Mouse (Mus musculus) thymus, adult 2 months (tissue): ENCODE measurements at regions not wholly inside any gene's neighbourhood (a gene's known extent, or its start where the extent isn't known, plus 50 kb on each side); places are given as distances from the start of the nearest gene placed in this dataset.

Experiments used
- CTCF ChIP-seq: fragments of 200-500 bp; IDR thresholded peaks from 2 replicates; pipeline ENCODE4 v1.5.1; 2012; ENCODE audit warnings: mild to moderate bottlenecking, control low read depth, low read length, moderate library complexity, borderline replicate concordance; ENCODE audit not compliant: control insufficient read depth, poor library complexity, insufficient read depth; ENCODE audit errors: extremely low read depth
- POLR2A ChIP-seq: fragments of 200-500 bp; IDR thresholded peaks from 2 replicates; pipeline ENCODE4 v1.6.1; 2012; ENCODE audit warnings: mild to moderate bottlenecking, low read length, control low read depth, moderate library complexity; ENCODE audit not compliant: control insufficient read depth, poor library complexity, insufficient read depth; ENCODE audit errors: extremely low read depth

GRCm38 (mm10) chr19:36236576-36237345, 111.3 kb upstream of the Pcgf5 start:
- TF ChIP-seq POLR2A: no peak
- no peak for TF ChIP-seq CTCF
